Mouse (Mus musculus): ENCODE data around the gene Nmu. TPM values are rescaled to one million over a fixed set of nuclear protein-coding genes. Genes with fewer than 3 reads are reported as not detected.

Gene Nmu
- polyA plus RNA-seq, 1 experiment from 2014 or later, result not detected

GRCm38 (mm10) chr5:76304452-76305341 lies 58.9 kb downstream of the Nmu start, which contains the start of gene Clock:
TSS of gene Clock (minus strand) at chr5:76304792.
- peak; percentile 91 for ATAC-seq (ENCODE audit: low read depth)
- H3K4me1 ChIP-seq (ENCODE audit: control insufficient read depth, insufficient read depth, low read length), result peaks cover 19% of the 10 kb centered on the region
- peak; percentile 93 for DNase-seq (ENCODE audit: low spot score)
- H3K27ac ChIP-seq (replicated peaks; ENCODE audit: low read depth, low read length), result peak within 1 kb of the TSS; percentile 96
- no peaks in the 10 kb centered on the region for H3K36me3 ChIP-seq (ENCODE audit: control insufficient read depth, insufficient read depth, low read length)
- H3K4me3 ChIP-seq (ENCODE audit: low read depth, low read length), result peak within 1 kb of the TSS; percentile 95
- peak within 1 kb of the TSS; percentile 93 for H3K4me2 ChIP-seq (ENCODE audit: low read depth, low read length)
- no peaks in the 10 kb centered on the region for H3K27me3 ChIP-seq (replicated peaks; ENCODE audit: control insufficient read depth, insufficient read depth, low read length)
- peak within 1 kb of the TSS; percentile 92 for H3K9ac ChIP-seq (ENCODE audit: low read depth, low read length)
- WGBS, result under 1% methylated on average over 40 of the region's 104 CpGs
- no peaks in the 10 kb centered on the region for H3K9me3 ChIP-seq (ENCODE audit: control insufficient read depth, low read length)

- 0% methylated on average over 13 of the region's 100 CpGs for WGBS
- ATAC-seq (ENCODE audit: low read depth), result peak; percentile 67
These were observed 59.7 kb downstream of the Nmu start for GRCm38 (mm10) chr5:76303745-76304451.

GRCm38 (mm10) chr5:76303379-76303744 lies 60.2 kb downstream of the Nmu start:
- DNase-seq (ENCODE audit: low spot score) (no peak), ATAC-seq (ENCODE audit: low read depth) (no peak)
- peak overlapping the region; percentile 96 for H3K27ac ChIP-seq (replicated peaks; ENCODE audit: low read depth, low read length)
- 0 out of 2 replicates have a peak, but pooled peaks cover 3% of the 10 kb centered on the region for H3K36me3 ChIP-seq (ENCODE audit: control insufficient read depth, insufficient read depth, low read length)
- H3K9me3 ChIP-seq (ENCODE audit: control insufficient read depth, low read length), result no peaks in the 10 kb centered on the region
- no peaks in the 10 kb centered on the region for H3K27me3 ChIP-seq (replicated peaks; ENCODE audit: control insufficient read depth, insufficient read depth, low read length)
- H3K4me1 ChIP-seq (ENCODE audit: control insufficient read depth, insufficient read depth, low read length), result peaks cover 19% of the 10 kb centered on the region
- 6% methylated on average over 11 of the region's 11 CpGs for WGBS
- peak overlapping the region; percentile 95 for H3K4me3 ChIP-seq (ENCODE audit: low read depth, low read length)
- peak overlapping the region; percentile 93 for H3K4me2 ChIP-seq (ENCODE audit: low read depth, low read length)
- H3K9ac ChIP-seq (ENCODE audit: low read depth, low read length), result peak overlapping the region; percentile 92

More at GRCm38 (mm10) chr5:76303745-76304451, 59.7 kb downstream of the Nmu start:
- Histone ChIP-seq H3K4me2 (ENCODE audit: low read depth, low read length) (peak overlapping the region; percentile 93), H3K9me3 (ENCODE audit: control insufficient read depth, low read length) (no peaks in the 10 kb centered on the region), H3K36me3 (ENCODE audit: control insufficient read depth, insufficient read depth, low read length) (no peaks in the 10 kb centered on the region), H3K4me1 (ENCODE audit: control insufficient read depth, insufficient read depth, low read length) (peaks cover 19% of the 10 kb centered on the region), H3K27me3 (replicated peaks; ENCODE audit: control insufficient read depth, insufficient read depth, low read length) (no peaks in the 10 kb centered on the region), H3K9ac (ENCODE audit: low read depth, low read length) (peak overlapping the region; percentile 92), H3K4me3 (ENCODE audit: low read depth, low read length) (peak overlapping the region; percentile 95), H3K27ac (replicated peaks; ENCODE audit: low read depth, low read length) (peak overlapping the region; percentile 96)
- DNase-seq (ENCODE audit: low spot score), result peak; percentile 83

GRCm38 (mm10) chr5:76302009-76302408 lies 61.6 kb downstream of the Nmu start:
- DNase-seq (ENCODE audit: low spot score), result no peak
- ATAC-seq (ENCODE audit: low read depth), result no peak
- no peak overlapping the region for H3K9ac ChIP-seq (ENCODE audit: low read depth, low read length)
- no peaks in the 10 kb centered on the region for H3K9me3 ChIP-seq (ENCODE audit: control insufficient read depth, low read length)
- WGBS, result 93% methylated on average over 2 of the region's 2 CpGs
- H3K4me1 ChIP-seq (ENCODE audit: control insufficient read depth, insufficient read depth, low read length), result peaks cover 19% of the 10 kb centered on the region
- H3K27me3 ChIP-seq (replicated peaks; ENCODE audit: control insufficient read depth, insufficient read depth, low read length), result no peaks in the 10 kb centered on the region
- no peak overlapping the region for H3K4me2 ChIP-seq (ENCODE audit: low read depth, low read length)
- H3K27ac ChIP-seq (replicated peaks; ENCODE audit: low read depth, low read length), result no peak overlapping the region
- H3K36me3 ChIP-seq (ENCODE audit: control insufficient read depth, insufficient read depth, low read length), result 0 out of 2 replicates have a peak, but pooled peaks cover 3% of the 10 kb centered on the region
- H3K4me3 ChIP-seq (ENCODE audit: low read depth, low read length), result no peak overlapping the region

- Histone ChIP-seq H3K36me3 (ENCODE audit: control insufficient read depth, insufficient read depth, low read length) (0 out of 2 replicates have a peak, but pooled peaks cover 4% of the 10 kb centered on the region), H3K27me3 (replicated peaks; ENCODE audit: control insufficient read depth, insufficient read depth, low read length) (no peaks in the 10 kb centered on the region), H3K4me2 (ENCODE audit: low read depth, low read length) (no peak overlapping the region), H3K9ac (ENCODE audit: low read depth, low read length) (no peak overlapping the region), H3K27ac (replicated peaks; ENCODE audit: low read depth, low read length) (no peak overlapping the region), H3K4me3 (ENCODE audit: low read depth, low read length) (no peak overlapping the region), H3K4me1 (ENCODE audit: control insufficient read depth, insufficient read depth, low read length) (no peaks in the 10 kb centered on the region), H3K9me3 (ENCODE audit: control insufficient read depth, low read length) (no peaks in the 10 kb centered on the region)
- 75% methylated on average over 8 of the region's 8 CpGs for WGBS
- ATAC-seq (ENCODE audit: low read depth) (no peak), DNase-seq (ENCODE audit: low spot score) (no peak)
These were observed 74.3 kb downstream of the Nmu start for GRCm38 (mm10) chr5:76289234-76289691.

- no peak overlapping the region for H3K4me2 ChIP-seq (ENCODE audit: low read depth, low read length)
- no peaks in the 10 kb centered on the region for H3K27me3 ChIP-seq (replicated peaks; ENCODE audit: control insufficient read depth, insufficient read depth, low read length)
- H3K4me1 ChIP-seq (ENCODE audit: control insufficient read depth, insufficient read depth, low read length), result no peaks in the 10 kb centered on the region
- 94% methylated on average over 3 of the region's 3 CpGs for WGBS
- DNase-seq (ENCODE audit: low spot score) (no peak), ATAC-seq (ENCODE audit: low read depth) (no peak)
- H3K36me3 ChIP-seq (ENCODE audit: control insufficient read depth, insufficient read depth, low read length), result 0 out of 2 replicates have a peak, but pooled peaks cover 4% of the 10 kb centered on the region
- no peak overlapping the region for H3K4me3 ChIP-seq (ENCODE audit: low read depth, low read length)
- no peak overlapping the region for H3K9ac ChIP-seq (ENCODE audit: low read depth, low read length)
- no peaks in the 10 kb centered on the region for H3K9me3 ChIP-seq (ENCODE audit: control insufficient read depth, low read length)
- no peak overlapping the region for H3K27ac ChIP-seq (replicated peaks; ENCODE audit: low read depth, low read length)
These were observed 75.3 kb downstream of the Nmu start for GRCm38 (mm10) chr5:76288256-76288655.

- H3K36me3 ChIP-seq (ENCODE audit: control insufficient read depth, insufficient read depth, low read length), result 0 out of 2 replicates have a peak, but pooled peaks cover 4% of the 10 kb centered on the region
- no peaks in the 10 kb centered on the region for H3K9me3 ChIP-seq (ENCODE audit: control insufficient read depth, low read length)
- ATAC-seq (ENCODE audit: low read depth) (no peak), DNase-seq (ENCODE audit: low spot score) (no peak)
- no peak overlapping the region for H3K4me2 ChIP-seq (ENCODE audit: low read depth, low read length)
- 75% methylated on average over 5 of the region's 5 CpGs for WGBS
- H3K4me3 ChIP-seq (ENCODE audit: low read depth, low read length), result no peak overlapping the region
- H3K4me1 ChIP-seq (ENCODE audit: control insufficient read depth, insufficient read depth, low read length), result no peaks in the 10 kb centered on the region
- H3K27me3 ChIP-seq (replicated peaks; ENCODE audit: control insufficient read depth, insufficient read depth, low read length), result no peaks in the 10 kb centered on the region
- no peak overlapping the region for H3K9ac ChIP-seq (ENCODE audit: low read depth, low read length)
- H3K27ac ChIP-seq (replicated peaks; ENCODE audit: low read depth, low read length), result no peak overlapping the region
These were observed 76.5 kb downstream of the Nmu start for GRCm38 (mm10) chr5:76287062-76287461.

GRCm38 (mm10) chr5:76285699-76286098 lies 77.9 kb downstream of the Nmu start:
- no peaks in the 10 kb centered on the region for H3K27me3 ChIP-seq (replicated peaks; ENCODE audit: control insufficient read depth, insufficient read depth, low read length)

More at GRCm38 (mm10) chr5:76285699-76286098, 77.9 kb downstream of the Nmu start:
- no peaks in the 10 kb centered on the region for H3K4me1 ChIP-seq (ENCODE audit: control insufficient read depth, insufficient read depth, low read length)
- H3K9ac ChIP-seq (ENCODE audit: low read depth, low read length), result no peak overlapping the region
- H3K36me3 ChIP-seq (ENCODE audit: control insufficient read depth, insufficient read depth, low read length), result 0 out of 2 replicates have a peak, but pooled peaks cover 4% of the 10 kb centered on the region
- no peak overlapping the region for H3K27ac ChIP-seq (replicated peaks; ENCODE audit: low read depth, low read length)
- no peaks in the 10 kb centered on the region for H3K9me3 ChIP-seq (ENCODE audit: control insufficient read depth, low read length)
- H3K4me3 ChIP-seq (ENCODE audit: low read depth, low read length), result no peak overlapping the region
- ATAC-seq (ENCODE audit: low read depth) (no peak), DNase-seq (ENCODE audit: low spot score) (no peak)
- H3K4me2 ChIP-seq (ENCODE audit: low read depth, low read length), result no peak overlapping the region
- WGBS, result 73% methylated on average over 4 of the region's 4 CpGs
